Mouse (Mus musculus): ENCODE measurements around the gene Cipc.

Gene Cipc

GRCm38 (mm10) chr12:86931919-86932574 lies 14.8 kb upstream of the Cipc start:
- no peak for DNase-seq (ENCODE audit: low spot score)

GRCm38 (mm10) chr12:86932575-86932952 lies 14.3 kb upstream of the Cipc start:
- no peak for DNase-seq (ENCODE audit: low spot score)

- no peak for DNase-seq (ENCODE audit: low spot score)
Measured at GRCm38 (mm10) chr12:86934748-86935147, 12.1 kb upstream of the Cipc start.

- DNase-seq (ENCODE audit: low spot score): no peak
Measured at GRCm38 (mm10) chr12:86935692-86936282, 11.1 kb upstream of the Cipc start.

- no peak for DNase-seq (ENCODE audit: low spot score)
Measured at GRCm38 (mm10) chr12:86936587-86937343, 10.1 kb upstream of the Cipc start.

- DNase-seq (ENCODE audit: low spot score): no peak
Measured at GRCm38 (mm10) chr12:86938571-86938970, 8.3 kb upstream of the Cipc start.

- peak; percentile 62 for DNase-seq (ENCODE audit: low spot score)
Measured at GRCm38 (mm10) chr12:86941173-86941572, 5.7 kb upstream of the Cipc start.

- peak; percentile 43 for DNase-seq (ENCODE audit: low spot score)
Measured at GRCm38 (mm10) chr12:86941734-86942486, 4.9 kb upstream of the Cipc start.

GRCm38 (mm10) chr12:86943421-86943820 lies 3.4 kb upstream of the Cipc start:
- no peak for DNase-seq (ENCODE audit: low spot score)

- DNase-seq (ENCODE audit: low spot score): peak; percentile 80
Measured at GRCm38 (mm10) chr12:86945126-86945525, 1.7 kb upstream of the Cipc start.

- peak; percentile 39 for DNase-seq (ENCODE audit: low spot score)
Measured at GRCm38 (mm10) chr12:86946301-86946781, 502 bp upstream of the Cipc start.

GRCm38 (mm10) chr12:86947681-86948401 lies 998 bp downstream of the Cipc start:
- peak; percentile 43 for DNase-seq (ENCODE audit: low spot score)

GRCm38 (mm10) chr12:86948627-86949026 lies 1.8 kb downstream of the Cipc start:
- peak; percentile 48 for DNase-seq (ENCODE audit: low spot score)

GRCm38 (mm10) chr12:86949501-86949900 lies 2.7 kb downstream of the Cipc start:
- no peak for DNase-seq (ENCODE audit: low spot score)

- no peak for DNase-seq (ENCODE audit: low spot score)
Measured at GRCm38 (mm10) chr12:86950161-86950960, 3.5 kb downstream of the Cipc start.

- no peak for DNase-seq (ENCODE audit: low spot score)
Measured at GRCm38 (mm10) chr12:86950961-86951360, 4.1 kb downstream of the Cipc start.

GRCm38 (mm10) chr12:86952331-86952850 lies 5.5 kb downstream of the Cipc start:
- DNase-seq (ENCODE audit: low spot score): no peak

GRCm38 (mm10) chr12:86955894-86956293 lies 9.1 kb downstream of the Cipc start:
- no peak for DNase-seq (ENCODE audit: low spot score)

GRCm38 (mm10) chr12:86958558-86958957 lies 11.7 kb downstream of the Cipc start:
- no peak for DNase-seq (ENCODE audit: low spot score)

GRCm38 (mm10) chr12:86959661-86960060 lies 12.8 kb downstream of the Cipc start:
- DNase-seq (ENCODE audit: low spot score): no peak

- DNase-seq (ENCODE audit: low spot score): no peak
Measured at GRCm38 (mm10) chr12:86960138-86960537, 13.3 kb downstream of the Cipc start.

Data from MN1 (cell line).